Mouse (Mus musculus) gastrocnemius, adult 2 months (tissue): ENCODE results near the gene Kctd13. TPM values are rescaled to one million over a fixed set of nuclear protein-coding genes. Genes with fewer than 3 reads are reported as not detected.

Experiments used
- DNase-seq: peaks from one replicate; pipeline ENCODE4 v3.0.0; 2022
- H3K27ac ChIP-seq: fragments of 200-600 bp; 2 replicates; pipeline ENCODE4 v1.8.1; 2022; ENCODE audit warnings: mild to moderate bottlenecking
- H3K4me3 ChIP-seq: fragments of 200-600 bp; 2 replicates; pipeline ENCODE4 v1.8.1; 2022; ENCODE audit warnings: mild to moderate bottlenecking, moderate library complexity
- CTCF ChIP-seq: fragments of 200-600 bp; IDR thresholded peaks from 2 replicates; pipeline ENCODE4 v1.8.1; 2022; ENCODE audit warnings: antibody characterized with exemption, mild to moderate bottlenecking, moderate library complexity
- intact Hi-C: fragments of 180-260 bp; cut with DNase I; formaldehyde crosslinking; loops from one replicate; pipeline ENCODE4 v1.15.1; 2025
- total RNA-seq, 2 experiments: library from RNA; stranded (reverse); gene quantifications; 2 replicates each; pipeline ENCODE4 v1.2.3; 2021

Kctd13 gene
- total RNA-seq, 2 experiments from 2014 or later = 2.5 to 2.9 TPM

- peak; percentile 99 for TF ChIP-seq CTCF
- intact Hi-C loops = loop anchor here (2.0 kb wide), 1 partner anchor 41 kb away; the partner anchor contains the start of genes Pagr1a and Pagr1b
- Histone ChIP-seq H3K4me3 (peak within 1 kb of the TSS; percentile 86), H3K27ac (peak within 1 kb of the TSS; percentile 100)
- peak; percentile 97 for DNase-seq
Observed at GRCm38 (mm10) chr7:126975950-126976866, 47.5 kb downstream of the Kctd13 start, which contains the start of gene Cdiptos. TSS of gene Cdiptos (minus strand) at chr7:126976098.

GRCm38 (mm10) chr7:126976878-126977459 is 48.3 kb downstream of the Kctd13 start:
- peak; percentile 9 for DNase-seq
- peak overlapping the region; percentile 100 for H3K27ac ChIP-seq
- intact Hi-C loops = loop anchor here (2.0 kb wide), 1 partner anchor 40 kb away; the partner anchor contains the start of genes Pagr1a and Pagr1b
- TF ChIP-seq CTCF = no peak
- H3K4me3 ChIP-seq = peak overlapping the region; percentile 86

GRCm38 (mm10) chr7:126978841-126979240 is 50.2 kb downstream of the Kctd13 start:
- intact Hi-C loops = no loop called here
- no peak for DNase-seq
- TF ChIP-seq CTCF = no peak
- Histone ChIP-seq H3K4me3 (no peak overlapping the region), H3K27ac (no peak overlapping the region)

- DNase-seq = peak; percentile 69
- TF ChIP-seq CTCF = no peak
Observed at GRCm38 (mm10) chr7:126981601-126982000, 52.9 kb downstream of the Kctd13 start.

GRCm38 (mm10) chr7:126982054-126982453 is 53.4 kb downstream of the Kctd13 start:
- no peak overlapping the region for H3K4me3 ChIP-seq
- intact Hi-C loops = no loop called here
- TF ChIP-seq CTCF = no peak

More at GRCm38 (mm10) chr7:126981601-126982000, 52.9 kb downstream of the Kctd13 start:
- H3K27ac ChIP-seq = peak overlapping the region; percentile 63
- intact Hi-C loops = no loop called here
- H3K4me3 ChIP-seq = no peak overlapping the region

GRCm38 (mm10) chr7:126983113-126983512 is 54.4 kb downstream of the Kctd13 start:
- DNase-seq = no peak
- no peak overlapping the region for H3K4me3 ChIP-seq
- TF ChIP-seq CTCF = no peak

More at GRCm38 (mm10) chr7:126982054-126982453, 53.4 kb downstream of the Kctd13 start:
- no peak for DNase-seq
- H3K27ac ChIP-seq = peak overlapping the region; percentile 63

GRCm38 (mm10) chr7:126984667-126985444 is 56.2 kb downstream of the Kctd13 start:
- no peak overlapping the region for H3K4me3 ChIP-seq
- peak overlapping the region; percentile 62 for H3K27ac ChIP-seq
- DNase-seq = peak; percentile 52
- intact Hi-C loops = no loop called here
- TF ChIP-seq CTCF = no peak

More at GRCm38 (mm10) chr7:126983113-126983512, 54.4 kb downstream of the Kctd13 start:
- intact Hi-C loops = no loop called here
- H3K27ac ChIP-seq = peak overlapping the region; percentile 63; the same call in 1 of the 2 replicates

- H3K27ac ChIP-seq = no peak overlapping the region
- no peak overlapping the region for H3K4me3 ChIP-seq
- DNase-seq = peak; percentile 89
- intact Hi-C loops = loop anchor here (1.0 kb wide), 1 partner anchor 118 kb away; no protein-coding TSS in a partner anchor
- peak; percentile 74 for TF ChIP-seq CTCF
Observed at GRCm38 (mm10) chr7:126986319-126986718, 57.6 kb downstream of the Kctd13 start.

- H3K27ac ChIP-seq = no peak overlapping the region
- no peak overlapping the region for H3K4me3 ChIP-seq
- intact Hi-C loops = no loop called here
- DNase-seq = no peak
- TF ChIP-seq CTCF = no peak
Observed at GRCm38 (mm10) chr7:126988816-126989215, 60.1 kb downstream of the Kctd13 start.

Other genes starting within 250 kb of the Kctd13 start
- gene Bola2, start 233.5 kb upstream of the Kctd13 start, total RNA-seq = 10 to 100 TPM; 35.1 to 36.9 TPM
- gene Slx1b, start 233.1 kb upstream of the Kctd13 start, total RNA-seq = 1 to 10 TPM; 2.7 to 3.3 TPM
- gene Coro1a, start 221.1 kb upstream of the Kctd13 start, total RNA-seq = 1 to 10 TPM; 2.3 to 2.4 TPM
- 10 to 100 TPM; 22.3 to 22.4 TPM for gene Mapk3, start 169.3 kb upstream of the Kctd13 start, total RNA-seq
- gene Gdpd3, start 162.5 kb upstream of the Kctd13 start, total RNA-seq = 1 to 10 TPM in 1 of 2 experiments, under 1 TPM in 1; 0.67 to 1.3 TPM
- gene Ypel3, start 151.9 kb upstream of the Kctd13 start, total RNA-seq = 10 to 100 TPM; 74.6 to 93.1 TPM
- under 1 TPM; 0.42 to 0.48 TPM for gene Tbx6, start 147.4 kb upstream of the Kctd13 start, total RNA-seq
- gene Ppp4c, start 136.4 kb upstream of the Kctd13 start, total RNA-seq = 10 to 100 TPM; 22.8 to 25.7 TPM
- gene Fam57b, start 131.2 kb upstream of the Kctd13 start, total RNA-seq = 10 to 100 TPM; 61.1 to 64.6 TPM
- gene 4930451I11Rik, start 97.2 kb upstream of the Kctd13 start, total RNA-seq = not detected
- not detected for gene Doc2a, start 81.5 kb upstream of the Kctd13 start, total RNA-seq
- gene Hirip3, start 66.9 kb upstream of the Kctd13 start, total RNA-seq = 1 to 10 TPM; 5.3 to 6.3 TPM
- gene Ino80e, start 66.5 kb upstream of the Kctd13 start, total RNA-seq = 10 to 100 TPM in 1 of 2 experiments, 1 to 10 TPM in 1; 8.7 to 12.9 TPM
- gene Taok2, start 44.2 kb upstream of the Kctd13 start, total RNA-seq = 10 to 100 TPM; 22.3 to 23.5 TPM
- gene Tmem219, start 6.0 kb upstream of the Kctd13 start, total RNA-seq = 10 to 100 TPM; 10.9 to 11.3 TPM
- not detected for gene Asphd1, start 20.7 kb downstream of the Kctd13 start, total RNA-seq
- 1 to 10 TPM; 1.1 to 1.4 TPM for gene Sez6l2, start 21.7 kb downstream of the Kctd13 start, total RNA-seq
- gene Cdipt, start 47.0 kb downstream of the Kctd13 start, total RNA-seq = 10 to 100 TPM; 29.3 to 41.0 TPM
- under 1 TPM in 1 of 2 experiments, not detected in 1; 0.47 TPM for gene Cdiptos, start 47.2 kb downstream of the Kctd13 start, total RNA-seq
- 10 to 100 TPM; 26.5 to 30.2 TPM for gene Mvp, start 85.7 kb downstream of the Kctd13 start, total RNA-seq
- gene Pagr1b, start 87.6 kb downstream of the Kctd13 start, total RNA-seq = not detected
- gene Pagr1a, start 88.5 kb downstream of the Kctd13 start, total RNA-seq = 1 to 10 TPM in 1 of 2 experiments, not detected in 1; 2.4 TPM
- 10 to 100 TPM; 19.4 to 21.7 TPM for gene Gm42742, start 92.2 kb downstream of the Kctd13 start, total RNA-seq
- gene Prrt2, start 92.3 kb downstream of the Kctd13 start, total RNA-seq = under 1 TPM; 0.14 to 0.61 TPM
- gene Maz, start 98.2 kb downstream of the Kctd13 start, total RNA-seq = 10 to 100 TPM; 74.5 to 79.0 TPM
- under 1 TPM; 0.66 to 0.84 TPM for gene Kif22, start 113.6 kb downstream of the Kctd13 start, total RNA-seq
- gene Zg16, start 158.4 kb downstream of the Kctd13 start, total RNA-seq = not detected
- gene AI467606, start 162.5 kb downstream of the Kctd13 start, total RNA-seq = under 1 TPM; 0.51 to 0.92 TPM
- under 1 TPM; 0.31 to 0.53 TPM for gene Qprt, start 193.3 kb downstream of the Kctd13 start, total RNA-seq
- under 1 TPM in 1 of 2 experiments, not detected in 1; 0.17 TPM for gene Spn, start 208.9 kb downstream of the Kctd13 start, total RNA-seq